Mouse (Mus musculus): ENCODE measurements around the gene Gm28035.

DNA sequence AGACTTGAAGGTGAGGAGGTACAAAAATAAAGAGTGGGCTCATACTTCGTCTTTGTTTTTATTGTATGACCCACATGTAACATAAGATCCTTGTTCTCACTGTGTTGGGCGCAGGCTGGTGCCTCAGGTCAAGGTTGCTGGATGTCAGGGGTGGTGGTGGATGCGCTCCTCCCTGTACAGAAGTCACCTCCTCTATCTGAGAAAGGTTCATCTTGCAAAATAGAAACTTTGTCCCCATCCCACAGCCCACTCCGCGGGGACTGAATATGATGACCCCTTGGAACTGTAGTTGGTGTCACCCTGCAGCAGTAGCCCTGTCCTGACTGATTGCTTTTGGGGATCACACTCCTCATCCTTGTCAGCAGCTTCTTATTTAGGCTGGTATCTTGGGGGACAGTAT, 6.7 kb downstream of the Gm28035 start:
- TF ChIP-seq POLR2A (IDR thresholded peaks at IDR 0.05; ENCODE audit: low read depth, low read length): no peak
- TF ChIP-seq CTCF (conservative IDR thresholded peaks at IDR 0.05; ENCODE audit: insufficient read depth, insufficient read length, low read depth, low read length): no peak
